Mouse (Mus musculus): ENCODE results near the gene Dnaic2.
A peak's percentile ranks its signal among the peaks of the same experiment; 100 is the strongest.

The Dnaic2 gene

GRCm38 (mm10) chr11:114747564-114748138, 20.4 kb downstream of the Dnaic2 start:
- DNase-seq (ENCODE audit: low spot score in 2 of 2) = no peak

GRCm38 (mm10) chr11:114764820-114765818, 37.9 kb downstream of the Dnaic2 start, which contains the start of gene Kif19a:
Kif19a (plus strand) TSS chr11:114765388.
- DNase-seq (ENCODE audit: low spot score in 2 of 2) = no peak

DNA sequence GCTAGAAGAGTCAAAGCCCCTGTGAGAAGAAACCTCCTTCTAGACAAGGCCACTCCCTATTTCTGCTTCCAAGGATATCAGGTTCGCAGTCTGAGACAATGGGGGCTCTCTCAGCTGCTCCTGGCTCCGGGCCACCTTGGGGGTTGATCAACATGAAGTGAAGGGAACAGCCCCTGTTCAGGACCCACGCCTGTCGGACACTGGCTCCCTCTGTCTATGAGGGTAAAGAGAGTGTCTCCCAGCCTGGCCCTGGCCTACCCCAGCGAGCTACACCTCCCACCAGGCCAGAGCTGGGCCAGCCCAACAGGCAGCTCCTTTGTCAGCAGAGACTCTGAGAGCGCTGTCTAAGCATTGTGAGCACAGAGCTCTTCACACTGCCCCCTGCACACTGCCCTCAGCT, 42.7 kb downstream of the Dnaic2 start:
- no peak for DNase-seq (ENCODE audit: low spot score in 2 of 2)

- DNase-seq (ENCODE audit: low spot score in 2 of 2) = no peak
Measured at GRCm38 (mm10) chr11:114771896-114772295, 44.7 kb downstream of the Dnaic2 start.

- DNase-seq (ENCODE audit: low spot score in 2 of 2) = no peak
Measured at GRCm38 (mm10) chr11:114780076-114780475, 52.9 kb downstream of the Dnaic2 start.

DNA sequence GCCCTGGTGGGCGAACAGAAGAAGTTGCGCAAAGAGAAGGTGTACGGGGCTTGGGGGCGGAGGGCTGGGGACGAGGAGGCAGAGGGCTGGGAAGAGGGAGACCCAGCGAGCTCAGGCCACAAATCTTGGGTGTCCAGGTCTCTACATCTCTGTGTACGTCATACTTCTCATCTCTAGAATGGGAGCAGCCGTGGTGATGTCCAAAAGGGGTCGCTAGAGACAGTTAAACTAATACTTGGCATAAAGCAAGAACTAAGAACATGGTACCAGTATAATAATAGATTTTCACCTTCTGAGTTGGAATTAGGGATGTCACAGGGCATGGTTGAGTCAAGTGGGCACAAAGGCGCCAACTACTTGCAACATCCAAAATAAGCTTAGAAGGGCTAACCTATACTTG, 58.7 kb downstream of the Dnaic2 start:
- no peak for DNase-seq (ENCODE audit: low spot score in 2 of 2)

DNA sequence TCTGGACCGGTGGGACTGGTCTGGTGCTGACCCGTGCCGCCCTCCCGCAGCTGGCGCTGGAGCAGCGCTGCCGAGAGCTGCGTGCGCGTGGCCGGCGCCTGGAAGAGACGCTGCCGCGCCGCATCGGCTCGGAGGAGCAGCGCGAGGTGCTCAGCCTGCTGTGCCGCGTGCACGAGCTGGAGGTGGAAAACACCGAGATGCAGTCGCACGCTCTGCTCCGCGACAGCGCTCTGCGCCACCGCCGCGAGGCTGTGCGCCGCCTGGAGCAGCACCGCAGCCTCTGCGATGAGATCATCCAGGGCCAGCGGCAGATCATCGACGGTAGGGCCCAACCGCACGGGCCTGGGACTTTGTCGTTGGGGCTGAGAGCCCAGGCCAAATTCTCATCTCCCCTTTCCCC, 59.1 kb downstream of the Dnaic2 start:
- peak in 1 of 2 experiments; percentile 55 for DNase-seq (ENCODE audit: low spot score in 2 of 2)

DNA sequence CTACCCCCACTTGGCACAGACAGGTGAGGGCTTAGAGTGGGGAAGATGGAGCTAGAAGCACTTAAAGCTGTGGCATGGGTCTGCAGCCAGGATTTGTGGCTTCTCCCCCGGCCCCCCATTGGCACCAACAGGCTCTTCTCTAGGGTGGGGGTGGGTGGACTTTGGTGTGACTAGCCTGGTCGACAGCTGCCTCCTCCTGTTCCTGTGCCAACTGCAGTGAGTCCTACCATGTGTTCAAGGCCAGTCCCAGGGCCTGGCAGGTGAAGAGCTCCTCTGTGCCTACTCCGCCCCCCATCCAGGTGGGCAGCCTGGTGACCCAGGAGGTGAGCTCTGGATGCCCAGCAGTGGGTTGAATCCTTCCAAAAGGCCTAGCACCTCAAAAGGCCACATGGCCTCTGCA, 60.4 kb downstream of the Dnaic2 start:
- no peak for DNase-seq (ENCODE audit: low spot score in 2 of 2)

- peak; percentile 67 to 80 for DNase-seq (ENCODE audit: low spot score in 2 of 2)
Measured at GRCm38 (mm10) chr11:114789061-114789714, 62.0 kb downstream of the Dnaic2 start.

GRCm38 (mm10) chr11:114789716-114790115, 62.5 kb downstream of the Dnaic2 start:
- DNase-seq (ENCODE audit: low spot score in 2 of 2) = no peak

- DNase-seq (ENCODE audit: low spot score in 2 of 2) = no peak
Measured at GRCm38 (mm10) chr11:114790171-114790570, 63.0 kb downstream of the Dnaic2 start.

DNA sequence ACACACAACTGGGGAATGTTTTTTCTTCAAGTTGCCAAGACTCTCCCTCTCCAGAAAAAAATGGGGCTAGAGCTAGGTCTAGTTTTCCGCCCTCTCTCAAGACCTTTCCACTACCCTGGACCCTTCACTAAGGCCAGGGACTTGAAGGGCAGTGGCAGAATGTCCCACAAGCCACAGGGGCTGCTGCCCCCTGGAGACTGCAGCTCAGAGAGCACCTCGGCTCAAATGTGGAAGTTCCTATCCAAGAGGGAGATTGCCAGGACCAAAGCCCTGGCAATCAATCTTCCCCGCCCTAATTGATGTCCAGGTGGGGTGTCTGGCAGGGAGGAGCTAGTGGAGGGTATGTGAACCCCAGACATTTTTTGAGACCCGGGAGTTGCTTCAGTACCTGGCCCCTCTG, 63.6 kb downstream of the Dnaic2 start:
- DNase-seq (ENCODE audit: low spot score in 2 of 2) = no peak

- no peak for DNase-seq (ENCODE audit: low spot score in 2 of 2)
Measured at GRCm38 (mm10) chr11:114791351-114791889, 64.2 kb downstream of the Dnaic2 start.

DNA sequence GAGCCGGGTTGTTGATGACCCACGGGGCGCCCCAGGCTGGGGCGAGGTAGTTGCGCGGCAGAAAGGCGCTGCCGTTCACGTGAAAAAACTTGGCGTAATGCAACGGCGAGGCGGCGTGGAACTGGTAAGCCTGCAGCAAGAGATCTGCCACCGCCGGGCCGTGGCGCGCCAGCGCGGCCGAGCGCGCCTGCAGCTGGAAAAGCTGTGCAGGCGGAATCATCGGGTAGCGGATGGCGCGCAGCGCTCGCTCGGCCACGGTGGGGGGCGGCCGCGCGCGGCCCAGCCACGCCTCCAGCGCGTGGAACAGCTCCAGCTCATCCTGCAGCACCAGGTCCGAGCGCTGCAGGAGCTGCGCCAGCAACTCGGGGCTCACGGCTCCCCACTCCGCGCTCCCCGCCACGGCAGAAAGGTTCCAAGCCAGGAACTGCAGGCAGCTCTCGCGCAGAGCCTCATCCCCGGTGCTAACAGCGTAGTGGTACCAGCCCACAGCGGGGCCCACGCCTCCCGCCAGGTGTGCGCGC, 64.7 kb downstream of the Dnaic2 start:
- DNase-seq (ENCODE audit: low spot score in 2 of 2) = peak in 1 of 2 experiments; percentile 45

GRCm38 (mm10) chr11:114792931-114793494, 65.8 kb downstream of the Dnaic2 start:
- no peak for DNase-seq (ENCODE audit: low spot score in 2 of 2)

DNA sequence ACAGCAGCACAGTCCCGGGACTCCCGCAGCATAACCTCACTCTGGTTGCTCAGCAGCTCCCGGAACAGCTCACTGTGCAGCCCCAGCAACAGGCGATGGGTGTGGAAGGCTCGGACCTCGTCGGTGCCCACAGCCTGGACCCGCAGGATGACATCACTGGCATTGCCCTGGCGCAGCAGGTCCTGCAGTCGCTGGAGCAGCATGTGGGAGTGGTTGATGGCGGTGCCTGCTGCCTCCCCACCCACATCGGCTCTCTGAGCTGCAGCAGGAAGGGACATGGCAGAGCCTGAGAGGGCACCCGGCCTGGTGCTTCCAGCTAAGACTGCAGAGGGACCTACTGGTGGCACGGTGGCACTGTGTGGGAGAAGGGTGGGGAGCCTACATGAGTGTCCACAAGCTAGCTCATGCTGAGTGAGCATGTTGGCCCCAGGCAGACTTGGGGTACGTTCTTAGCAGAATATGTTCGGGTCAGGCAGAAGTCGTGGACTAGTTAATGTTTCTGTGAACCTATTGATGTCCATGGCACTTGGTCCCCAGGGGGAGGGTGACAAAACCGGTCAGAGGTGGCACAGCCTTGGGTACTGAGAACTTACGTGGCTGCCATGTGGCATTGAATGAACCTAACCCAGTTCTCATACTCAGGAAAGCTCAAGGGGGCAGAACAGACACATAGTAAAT, 66.8 kb downstream of the Dnaic2 start:
- peak in 1 of 2 experiments; percentile 51 for DNase-seq (ENCODE audit: low spot score in 2 of 2)

DNA sequence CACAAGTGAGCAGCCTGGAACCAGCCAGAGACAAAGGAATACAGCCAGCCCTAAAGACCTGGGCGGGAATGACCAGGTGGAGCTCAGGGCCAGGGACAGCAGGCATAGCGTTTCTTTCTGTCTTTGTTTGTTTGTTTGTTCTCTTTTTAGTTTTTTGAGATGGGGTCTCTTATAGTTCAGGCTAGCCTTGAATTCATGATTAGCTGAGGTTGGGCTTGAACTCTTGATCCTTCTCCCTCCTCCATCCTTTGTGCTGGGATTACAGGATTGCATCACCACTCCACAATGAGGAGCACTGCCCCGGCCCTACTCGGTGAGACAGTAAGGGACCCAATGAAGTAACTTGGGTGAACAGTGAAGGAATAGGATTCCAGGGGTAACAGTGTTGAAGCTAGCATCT, 67.5 kb downstream of the Dnaic2 start:
- DNase-seq (ENCODE audit: low spot score in 2 of 2) = no peak

GRCm38 (mm10) chr11:114795231-114795746, 68.1 kb downstream of the Dnaic2 start:
- DNase-seq (ENCODE audit: low spot score in 2 of 2) = peak; percentile 90 to 95

DNA sequence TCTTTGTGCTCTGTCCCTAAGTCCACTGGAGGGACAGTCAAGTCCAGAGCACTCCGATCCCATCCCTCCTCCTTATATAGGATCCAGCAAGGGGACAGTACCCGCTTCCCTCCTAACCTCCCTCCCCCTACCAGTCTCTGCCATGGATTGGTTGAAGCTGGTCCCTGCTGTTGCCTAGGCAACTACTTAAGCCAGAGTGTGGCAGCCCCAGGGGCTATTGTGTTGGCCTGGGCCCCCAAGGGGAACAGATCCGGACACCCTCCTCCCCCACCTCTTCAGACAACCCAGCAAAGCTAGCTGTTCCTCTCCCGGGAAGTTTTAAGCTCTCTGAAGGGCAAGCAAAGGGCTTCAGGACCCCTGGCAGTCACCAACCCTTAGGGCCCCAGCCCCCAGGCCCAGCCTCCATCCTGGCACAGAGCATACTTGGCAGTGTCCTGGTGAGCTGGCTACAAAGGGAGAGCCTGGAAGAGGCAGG, 68.7 kb downstream of the Dnaic2 start, which contains the start of gene Btbd17:
Gene Btbd17, minus strand, starts transcription at position 98 of the 475 bp plus-strand sequence.
- DNase-seq (ENCODE audit: low spot score in 2 of 2) = peak; percentile 69 to 81

DNA sequence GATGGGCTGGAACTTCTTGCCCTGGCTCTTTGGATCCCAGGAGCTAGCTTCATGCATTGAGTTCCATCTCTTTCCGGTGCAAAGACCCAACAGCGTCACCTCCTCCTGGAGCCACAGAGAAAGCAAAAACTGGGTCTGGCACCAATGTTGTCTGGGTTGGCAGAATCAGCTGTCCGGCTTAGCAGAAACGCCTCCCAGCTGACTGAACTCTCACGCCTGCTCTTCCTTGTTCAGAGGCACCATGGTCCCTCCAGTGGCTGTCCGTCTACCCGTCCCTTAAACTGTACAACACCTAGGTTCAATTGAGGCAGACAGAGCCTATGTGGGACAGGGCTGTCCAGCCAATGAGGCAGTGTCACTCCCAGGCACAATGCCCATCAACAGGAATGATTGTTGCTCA, 70.0 kb downstream of the Dnaic2 start:
- no peak for DNase-seq (ENCODE audit: low spot score in 2 of 2)

All from frontal cortex, postnatal 10 days (tissue).